Mouse (Mus musculus) lung, embryonic 15.5 days (tissue): ENCODE measurements around the gene Rnd1. TPM values are rescaled to one million over a fixed set of nuclear protein-coding genes. Genes with fewer than 3 reads are reported as not detected.

ENCODE experiments used
- ATAC-seq: fragments of 200-750 bp; cut with Nextera tagmentation; 2 replicates; pipeline ENCODE4 v1.8.0; 2017; ENCODE audit warnings: moderate number of reproducible peaks, borderline replicate concordance; ENCODE audit not compliant: low FRiP score, low TSS enrichment; ENCODE audit errors: extremely low read depth
- H3K27ac ChIP-seq: fragments of 300-500 bp; sonication (generic); 2 replicates; pipeline ENCODE4 v1.5.1; 2015; ENCODE audit warnings: moderate library complexity, mild to moderate bottlenecking, inconsistent platforms
- H3K27me3 ChIP-seq: fragments of 300-500 bp; sonication (generic); 2 replicates; pipeline ENCODE4 v1.6.1; 2015; ENCODE audit warnings: inconsistent platforms
- H3K36me3 ChIP-seq: fragments of 300-500 bp; sonication (generic); 2 replicates; pipeline ENCODE4 v1.6.1; 2015; ENCODE audit warnings: inconsistent platforms
- H3K4me1 ChIP-seq: fragments of 300-500 bp; sonication (generic); 2 replicates; pipeline ENCODE4 v1.6.1; 2015; ENCODE audit warnings: inconsistent platforms
- H3K4me2 ChIP-seq: fragments of 300-500 bp; sonication (generic); 2 replicates; pipeline ENCODE4 v1.6.1; 2015; ENCODE audit warnings: inconsistent platforms, mild to moderate bottlenecking, moderate library complexity
- H3K4me3 ChIP-seq: fragments of 300-500 bp; sonication (generic); 2 replicates; pipeline ENCODE4 v1.5.1; 2015; ENCODE audit warnings: mild to moderate bottlenecking, inconsistent platforms
- H3K9ac ChIP-seq: fragments of 300-500 bp; sonication (generic); 2 replicates; pipeline ENCODE4 v1.6.1; 2015; ENCODE audit warnings: inconsistent platforms
- H3K9me3 ChIP-seq: fragments of 300-500 bp; sonication (generic); 2 replicates; pipeline ENCODE4 v1.6.1; 2016; ENCODE audit warnings: inconsistent platforms
- WGBS: fragments of 180-500 bp; shearing (Covaris S2); methylation state at CpG from one replicate; pipeline ENCODE4 v1.1.7; 2015; 5-methylcytosine and 5-hydroxymethylcytosine counted together
- polyA plus RNA-seq: library from polyadenylated mRNA; unstranded; fragments of >200 nt; fragmentation: Nextera tagmentation; extraction: Ambion mirVana; gene quantifications from 2 replicates; pipeline ENCODE4 v1.2.1, GENCODE M21; 2015

The Rnd1 gene
- polyA plus RNA-seq, 1 experiment from 2014 or later = 0.92 TPM

- H3K4me2 ChIP-seq = peak overlapping the region; percentile 66
- no peak overlapping the region for H3K27ac ChIP-seq
- no peaks in the 10 kb centered on the region for H3K36me3 ChIP-seq
- 0 out of 2 replicates have a peak overlapping the region, but pooled peaks have one; percentile 24 for H3K9ac ChIP-seq
- WGBS = 4% methylated on average over 40 of the region's 40 CpGs
- ATAC-seq = peak; percentile 65; the same call in 1 of the 2 replicates
- peaks cover 6% of the 10 kb centered on the region; the same call in 1 of the 2 replicates for H3K4me1 ChIP-seq
- H3K4me3 ChIP-seq = peak overlapping the region; percentile 29
- H3K27me3 ChIP-seq = peaks cover 52% of the 10 kb centered on the region
- no peaks in the 10 kb centered on the region for H3K9me3 ChIP-seq
Measured at GRCm38 (mm10) chr15:98699190-98700105, 22.2 kb upstream of the Rnd1 start.

- 42% methylated on average over 8 of the region's 8 CpGs for WGBS
Measured at GRCm38 (mm10) chr15:98696216-98696615, 19.0 kb upstream of the Rnd1 start.

GRCm38 (mm10) chr15:98695726-98696125, 18.5 kb upstream of the Rnd1 start:
- Histone ChIP-seq H3K9me3 (no peaks in the 10 kb centered on the region), H3K4me3 (no peak overlapping the region), H3K27ac (no peak overlapping the region), H3K4me1 (peaks cover 17% of the 10 kb centered on the region), H3K9ac (no peak overlapping the region), H3K4me2 (no peak overlapping the region), H3K27me3 (peaks cover 21% of the 10 kb centered on the region), H3K36me3 (no peaks in the 10 kb centered on the region)
- ATAC-seq = no peak
- WGBS = 44% methylated on average over 9 of the region's 9 CpGs

More at GRCm38 (mm10) chr15:98696216-98696615, 19.0 kb upstream of the Rnd1 start:
- Histone ChIP-seq H3K27ac (no peak overlapping the region), H3K36me3 (no peaks in the 10 kb centered on the region), H3K4me1 (peaks cover 17% of the 10 kb centered on the region), H3K4me2 (no peak overlapping the region), H3K4me3 (no peak overlapping the region), H3K9me3 (no peaks in the 10 kb centered on the region), H3K9ac (no peak overlapping the region), H3K27me3 (peaks cover 26% of the 10 kb centered on the region)
- no peak for ATAC-seq

GRCm38 (mm10) chr15:98692171-98692715, 15.0 kb upstream of the Rnd1 start:
- Histone ChIP-seq H3K36me3 (no peaks in the 10 kb centered on the region), H3K4me3 (no peak overlapping the region), H3K9me3 (no peaks in the 10 kb centered on the region), H3K4me1 (peaks cover 11% of the 10 kb centered on the region), H3K4me2 (no peak overlapping the region), H3K9ac (no peak overlapping the region), H3K27ac (peak overlapping the region; percentile 31), H3K27me3 (no peaks in the 10 kb centered on the region)
- 15% methylated on average over 11 of the region's 11 CpGs for WGBS
- ATAC-seq = peak; percentile 52; the same call in 1 of the 2 replicates

DNA sequence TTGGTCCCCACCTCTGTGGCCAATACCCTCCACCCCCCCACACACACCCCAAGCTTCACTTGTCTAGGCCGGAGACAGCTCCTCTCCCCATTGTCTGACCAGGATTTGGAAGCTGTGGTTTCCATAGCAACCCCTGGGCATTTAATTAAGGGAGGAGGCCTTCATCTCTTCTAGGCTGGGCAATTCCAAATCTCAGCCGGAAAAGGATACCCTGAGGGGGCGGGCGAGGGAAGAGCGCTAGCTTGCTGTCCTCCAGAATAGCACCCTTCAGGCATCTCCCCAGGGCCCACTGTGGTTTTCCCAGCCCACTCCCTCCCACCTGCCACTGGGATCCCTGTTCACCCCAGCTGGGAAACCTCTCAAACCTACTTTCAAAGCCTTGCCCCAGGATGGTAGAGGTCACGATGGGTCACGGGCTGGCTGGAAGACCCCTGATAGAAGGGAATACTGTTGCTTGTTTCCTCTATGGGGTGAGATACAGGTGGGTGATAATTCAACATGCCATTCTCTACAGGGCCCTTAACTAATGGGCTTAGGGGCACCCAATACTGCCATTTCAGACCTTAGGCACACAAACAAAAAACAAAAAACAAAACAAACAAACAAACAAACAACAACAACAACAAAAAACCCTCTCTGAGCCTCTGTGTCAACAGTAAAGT, 14.4 kb upstream of the Rnd1 start:
- Histone ChIP-seq H3K4me3 (no peak overlapping the region), H3K4me1 (peaks cover 11% of the 10 kb centered on the region), H3K27ac (peak overlapping the region; percentile 31; the same call in 1 of the 2 replicates), H3K36me3 (no peaks in the 10 kb centered on the region), H3K27me3 (no peaks in the 10 kb centered on the region), H3K9ac (no peak overlapping the region), H3K4me2 (no peak overlapping the region), H3K9me3 (no peaks in the 10 kb centered on the region)
- no peak for ATAC-seq
- 48% methylated on average over 7 of the region's 7 CpGs for WGBS

DNA sequence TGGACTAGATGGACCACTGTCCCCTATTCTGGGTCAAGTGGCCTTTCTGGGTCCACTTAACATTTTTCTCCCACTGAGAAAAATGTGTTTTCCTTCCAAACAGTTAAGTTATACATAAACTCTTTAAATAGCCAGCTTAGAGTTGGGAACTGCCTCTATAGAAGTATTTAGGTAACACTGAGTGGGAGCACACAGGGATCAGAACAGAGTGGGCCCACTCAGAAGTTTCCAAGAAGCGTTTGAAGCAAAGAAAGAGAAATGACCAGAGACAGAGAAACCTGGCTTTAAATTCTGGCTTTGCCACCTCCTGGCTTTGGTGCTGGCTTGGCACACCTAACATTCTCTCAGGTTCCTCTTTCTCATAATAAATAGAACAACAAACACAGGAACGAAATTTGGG, 12.4 kb upstream of the Rnd1 start:
- Histone ChIP-seq H3K27me3 (no peaks in the 10 kb centered on the region), H3K9ac (no peak overlapping the region), H3K36me3 (no peaks in the 10 kb centered on the region), H3K4me3 (no peak overlapping the region), H3K27ac (no peak overlapping the region), H3K4me2 (no peak overlapping the region), H3K4me1 (peaks cover 11% of the 10 kb centered on the region), H3K9me3 (no peaks in the 10 kb centered on the region)
- ATAC-seq = no peak
- 55% methylated on average over 2 of the region's 2 CpGs for WGBS

GRCm38 (mm10) chr15:98685926-98686325, 8.7 kb upstream of the Rnd1 start:
- Histone ChIP-seq H3K27ac (no peak overlapping the region), H3K36me3 (no peaks in the 10 kb centered on the region), H3K4me1 (no peaks in the 10 kb centered on the region), H3K4me2 (no peak overlapping the region), H3K9me3 (no peaks in the 10 kb centered on the region), H3K9ac (no peak overlapping the region), H3K4me3 (no peak overlapping the region), H3K27me3 (peaks cover 14% of the 10 kb centered on the region; the same call in 1 of the 2 replicates)
- 66% methylated on average over 3 of the region's 3 CpGs for WGBS
- ATAC-seq = no peak

- H3K9me3 ChIP-seq = no peaks in the 10 kb centered on the region
- peaks cover 24% of the 10 kb centered on the region; the same call in 1 of the 2 replicates for H3K27me3 ChIP-seq
- H3K4me2 ChIP-seq = no peak overlapping the region
- ATAC-seq = no peak
- WGBS = 60% methylated on average over 1 of the region's 1 CpGs
- H3K4me3 ChIP-seq = no peak overlapping the region
- H3K36me3 ChIP-seq = no peaks in the 10 kb centered on the region
- no peaks in the 10 kb centered on the region for H3K4me1 ChIP-seq
- no peak overlapping the region for H3K9ac ChIP-seq
- no peak overlapping the region for H3K27ac ChIP-seq
Measured at GRCm38 (mm10) chr15:98683746-98684145, 6.5 kb upstream of the Rnd1 start.

GRCm38 (mm10) chr15:98683177-98683576, 5.9 kb upstream of the Rnd1 start:
- H3K4me3 ChIP-seq = no peak overlapping the region
- 50% methylated on average over 10 of the region's 10 CpGs for WGBS
- no peaks in the 10 kb centered on the region for H3K36me3 ChIP-seq
- no peak for ATAC-seq
- no peak overlapping the region for H3K27ac ChIP-seq
- H3K27me3 ChIP-seq = peaks cover 29% of the 10 kb centered on the region
- no peak overlapping the region for H3K9ac ChIP-seq
- H3K9me3 ChIP-seq = no peaks in the 10 kb centered on the region
- H3K4me2 ChIP-seq = no peak overlapping the region
- H3K4me1 ChIP-seq = no peaks in the 10 kb centered on the region

- Histone ChIP-seq H3K9me3 (no peaks in the 10 kb centered on the region), H3K4me1 (peaks cover 10% of the 10 kb centered on the region), H3K4me2 (no peak overlapping the region), H3K4me3 (no peak overlapping the region), H3K9ac (no peak overlapping the region), H3K27me3 (peaks cover 42% of the 10 kb centered on the region), H3K27ac (no peak overlapping the region), H3K36me3 (no peaks in the 10 kb centered on the region)
- WGBS = 64% methylated on average over 7 of the region's 7 CpGs
- no peak for ATAC-seq
Measured at GRCm38 (mm10) chr15:98681633-98682032, 4.4 kb upstream of the Rnd1 start.

- ATAC-seq = no peak
- Histone ChIP-seq H3K9ac (no peak overlapping the region), H3K4me1 (peaks cover 17% of the 10 kb centered on the region), H3K36me3 (no peaks in the 10 kb centered on the region), H3K27ac (no peak overlapping the region), H3K4me3 (no peak overlapping the region), H3K4me2 (no peak overlapping the region), H3K27me3 (peaks cover 52% of the 10 kb centered on the region), H3K9me3 (no peaks in the 10 kb centered on the region)
- 79% methylated on average over 8 of the region's 8 CpGs for WGBS
Measured at GRCm38 (mm10) chr15:98680660-98681059, 3.4 kb upstream of the Rnd1 start.

DNA sequence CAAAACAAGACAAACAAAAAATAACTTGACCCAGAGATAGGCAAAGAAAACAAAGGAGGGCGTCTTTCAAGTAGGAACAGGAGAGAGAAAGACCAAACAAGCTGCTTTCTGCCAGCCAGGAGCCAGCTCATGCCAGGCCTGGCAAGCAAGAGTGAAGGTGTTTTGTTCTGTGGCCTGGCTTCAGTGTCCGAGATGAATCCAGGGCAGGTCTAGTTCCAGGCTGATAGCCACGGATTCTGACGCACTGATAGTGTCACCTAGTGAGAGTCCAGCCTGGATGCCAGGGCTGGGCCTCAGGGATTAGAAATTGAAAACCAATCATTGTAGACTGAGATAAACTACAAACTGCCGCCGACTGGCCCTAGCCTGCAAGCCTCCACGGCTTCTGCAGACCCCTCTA, 716 bp upstream of the Rnd1 start:
- H3K27ac ChIP-seq = no peak overlapping the region
- no peak for ATAC-seq
- 57% methylated on average over 7 of the region's 7 CpGs for WGBS
- H3K4me2 ChIP-seq = no peak overlapping the region
- H3K9me3 ChIP-seq = no peaks in the 10 kb centered on the region
- no peaks in the 10 kb centered on the region for H3K36me3 ChIP-seq
- no peak overlapping the region for H3K9ac ChIP-seq
- peaks cover 74% of the 10 kb centered on the region for H3K27me3 ChIP-seq
- peaks cover 17% of the 10 kb centered on the region for H3K4me1 ChIP-seq
- H3K4me3 ChIP-seq = no peak overlapping the region
